Mouse (Mus musculus) liver, embryonic 13.5 days (tissue): ENCODE data around the gene Snx4. TPM values are rescaled to one million over a fixed set of nuclear protein-coding genes. Genes with fewer than 3 reads are reported as not detected.

ENCODE experiments used
- ATAC-seq: fragments of 200-750 bp; cut with Nextera tagmentation; 2 replicates; pipeline ENCODE4 v1.8.0; 2017; ENCODE audit warnings: low read depth, mild to moderate bottlenecking, moderate number of reproducible peaks, moderate library complexity
- DNase-seq: peaks from one replicate; pipeline ENCODE4 v3.0.0; 2022
- H3K27ac ChIP-seq: fragments of 300-500 bp; sonication (generic); 2 replicates; pipeline ENCODE4 v1.5.1; 2015; ENCODE audit warnings: moderate library complexity, mild to moderate bottlenecking, inconsistent platforms
- H3K27me3 ChIP-seq: fragments of 300-500 bp; sonication (generic); 2 replicates; pipeline ENCODE4 v1.6.1; 2015; ENCODE audit warnings: mild to moderate bottlenecking, inconsistent platforms
- H3K36me3 ChIP-seq: fragments of 300-500 bp; sonication (generic); 2 replicates; pipeline ENCODE4 v1.6.1; 2015; ENCODE audit warnings: mild to moderate bottlenecking, inconsistent platforms
- H3K4me1 ChIP-seq: fragments of 300-500 bp; sonication (generic); replicated peaks from 2 replicates; pipeline ENCODE4 v1.6.1; 2015; ENCODE audit warnings: inconsistent platforms
- H3K4me2 ChIP-seq: fragments of 300-500 bp; sonication (generic); 2 replicates; pipeline ENCODE4 v1.6.1; 2015; ENCODE audit warnings: inconsistent platforms, mild to moderate bottlenecking, moderate library complexity
- H3K4me3 ChIP-seq: fragments of 300-500 bp; sonication (generic); replicated peaks from 2 replicates; pipeline ENCODE4 v1.5.1; 2015; ENCODE audit warnings: mild to moderate bottlenecking, inconsistent platforms
- H3K9ac ChIP-seq: fragments of 300-500 bp; sonication (generic); 2 replicates; pipeline ENCODE4 v1.6.1; 2015; ENCODE audit warnings: mild to moderate bottlenecking, inconsistent platforms
- H3K9me3 ChIP-seq: fragments of 300-500 bp; sonication (generic); replicated peaks from 2 replicates; pipeline ENCODE4 v1.6.1; 2016; ENCODE audit warnings: inconsistent platforms
- WGBS: fragments of 180-500 bp; shearing (Covaris S2); methylation state at CpG from one replicate; pipeline ENCODE4 v1.1.7; 2015; ENCODE audit not compliant: insufficient replicate concordance; 5-methylcytosine and 5-hydroxymethylcytosine counted together
- polyA plus RNA-seq: library from polyadenylated mRNA; unstranded; fragments of >200 nt; fragmentation: Nextera tagmentation; extraction: Ambion mirVana; gene quantifications from 2 replicates; pipeline ENCODE4 v1.2.1, GENCODE M21; 2015

The Snx4 gene
- polyA plus RNA-seq, 1 experiment from 2014 or later, result 25.8 TPM

- Histone ChIP-seq H3K4me2 (no peak overlapping the region), H3K27me3 (no peaks in the 10 kb centered on the region), H3K4me3 (no peak overlapping the region), H3K9me3 (no peaks in the 10 kb centered on the region), H3K36me3 (peaks cover 25% of the 10 kb centered on the region), H3K27ac (no peak overlapping the region), H3K9ac (no peak overlapping the region), H3K4me1 (no peaks in the 10 kb centered on the region)
- no peak for DNase-seq
- ATAC-seq, result no peak
- 56% methylated on average over 1 of the region's 1 CpGs for WGBS
These were observed 31.8 kb downstream of the Snx4 start for GRCm38 (mm10) chr16:33283079-33283478.

DNA sequence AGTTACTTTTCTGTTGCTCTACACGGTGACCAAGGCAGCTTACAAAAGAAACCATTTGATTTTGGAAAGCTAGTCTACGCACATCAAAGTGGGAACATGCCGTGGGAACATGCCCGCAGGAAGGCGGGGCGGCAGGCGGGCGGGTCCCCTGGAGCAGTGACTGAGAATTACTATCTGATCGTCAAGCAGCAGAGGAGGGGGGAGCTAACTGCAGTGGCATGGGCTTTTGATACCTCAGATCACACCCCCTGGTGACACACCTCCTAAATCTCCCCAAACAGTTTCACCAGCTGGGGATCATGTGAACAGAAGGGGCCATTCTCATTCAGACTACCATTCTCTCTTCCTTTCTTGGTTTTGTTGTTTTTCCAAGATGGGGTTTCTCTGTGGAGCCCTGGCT, 37.3 kb downstream of the Snx4 start:
- WGBS, result 60% methylated on average over 9 of the region's 9 CpGs

GRCm38 (mm10) chr16:33289981-33290380, 38.7 kb downstream of the Snx4 start:
- Histone ChIP-seq H3K9ac (no peak overlapping the region), H3K27me3 (no peaks in the 10 kb centered on the region), H3K36me3 (peaks cover 68% of the 10 kb centered on the region), H3K27ac (no peak overlapping the region), H3K9me3 (no peaks in the 10 kb centered on the region), H3K4me3 (no peak overlapping the region), H3K4me1 (no peaks in the 10 kb centered on the region), H3K4me2 (no peak overlapping the region)
- ATAC-seq (no peak), DNase-seq (no peak)
- 77% methylated on average over 7 of the region's 7 CpGs for WGBS

More for the DNA sequence above, 37.3 kb downstream of the Snx4 start:
- DNase-seq (no peak), ATAC-seq (no peak)
- no peak overlapping the region for H3K27ac ChIP-seq
- no peak overlapping the region for H3K4me2 ChIP-seq
- no peak overlapping the region for H3K4me3 ChIP-seq
- no peaks in the 10 kb centered on the region for H3K4me1 ChIP-seq
- no peak overlapping the region for H3K9ac ChIP-seq
- no peaks in the 10 kb centered on the region for H3K27me3 ChIP-seq
- H3K9me3 ChIP-seq, result no peaks in the 10 kb centered on the region
- peaks cover 59% of the 10 kb centered on the region for H3K36me3 ChIP-seq

- DNase-seq, result no peak
- no peak for ATAC-seq
- no peak overlapping the region for H3K4me2 ChIP-seq
- no peak overlapping the region for H3K4me3 ChIP-seq
- H3K27me3 ChIP-seq, result no peaks in the 10 kb centered on the region
- no peak overlapping the region for H3K27ac ChIP-seq
- peaks cover 78% of the 10 kb centered on the region for H3K36me3 ChIP-seq
- no peak overlapping the region for H3K9ac ChIP-seq
- WGBS, result 87% methylated on average over 7 of the region's 7 CpGs
- H3K9me3 ChIP-seq, result no peaks in the 10 kb centered on the region
- H3K4me1 ChIP-seq, result no peaks in the 10 kb centered on the region
These were observed 41.0 kb downstream of the Snx4 start for GRCm38 (mm10) chr16:33292241-33292640.

DNA sequence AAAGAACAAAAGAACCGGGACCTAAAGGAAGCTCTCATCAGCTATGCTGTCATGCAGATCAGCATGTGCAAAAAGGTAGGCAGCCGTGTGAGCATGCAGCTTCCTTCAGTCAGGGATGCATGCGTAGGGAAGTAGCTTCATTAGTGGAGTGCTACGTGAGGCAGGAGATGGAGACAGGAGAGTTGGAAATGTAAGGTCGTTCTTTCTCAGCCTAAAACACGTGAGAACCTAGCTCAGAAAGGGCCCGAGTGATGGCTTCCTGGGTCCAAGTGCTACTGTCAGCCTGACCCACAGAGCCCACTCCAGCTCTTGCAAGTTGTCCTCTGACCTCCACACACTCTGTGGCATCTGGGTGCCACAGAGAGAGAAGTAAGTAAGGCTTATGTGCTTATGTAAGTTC, 43.4 kb downstream of the Snx4 start:
- H3K27ac ChIP-seq, result no peak overlapping the region
- ATAC-seq (no peak), DNase-seq (no peak)
- 80% methylated on average over 7 of the region's 7 CpGs for WGBS
- H3K27me3 ChIP-seq, result no peaks in the 10 kb centered on the region
- no peak overlapping the region for H3K9ac ChIP-seq
- H3K4me3 ChIP-seq, result no peak overlapping the region
- H3K36me3 ChIP-seq, result peaks cover 76% of the 10 kb centered on the region
- H3K4me1 ChIP-seq, result no peaks in the 10 kb centered on the region
- H3K4me2 ChIP-seq, result no peak overlapping the region
- no peaks in the 10 kb centered on the region for H3K9me3 ChIP-seq

DNA sequence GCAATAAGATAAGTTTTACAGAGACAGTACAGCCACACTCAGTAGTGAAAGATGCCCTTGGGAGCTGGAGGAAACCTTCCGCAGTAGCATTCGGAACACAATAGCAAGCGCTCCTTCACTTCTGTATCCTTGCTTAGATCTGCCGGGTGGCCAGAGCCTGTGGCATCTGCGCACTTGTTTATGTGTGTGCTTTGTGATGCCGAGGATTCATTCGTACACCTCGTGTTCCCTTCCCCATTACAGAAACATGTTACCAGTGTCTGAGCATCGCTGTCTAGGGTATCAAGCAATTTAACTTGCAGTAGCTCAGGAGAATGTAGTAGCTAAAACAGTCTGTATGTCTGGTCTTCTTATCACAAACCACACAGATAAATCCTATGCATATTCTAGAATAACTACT, 44.1 kb downstream of the Snx4 start:
- no peak for ATAC-seq
- H3K27ac ChIP-seq, result no peak overlapping the region
- no peak for DNase-seq
- no peak overlapping the region for H3K4me3 ChIP-seq
- no peaks in the 10 kb centered on the region for H3K27me3 ChIP-seq
- H3K4me2 ChIP-seq, result no peak overlapping the region
- H3K9me3 ChIP-seq, result no peaks in the 10 kb centered on the region
- H3K36me3 ChIP-seq, result peaks cover 74% of the 10 kb centered on the region
- H3K4me1 ChIP-seq, result no peaks in the 10 kb centered on the region
- 83% methylated on average over 9 of the region's 9 CpGs for WGBS
- H3K9ac ChIP-seq, result no peak overlapping the region

DNA sequence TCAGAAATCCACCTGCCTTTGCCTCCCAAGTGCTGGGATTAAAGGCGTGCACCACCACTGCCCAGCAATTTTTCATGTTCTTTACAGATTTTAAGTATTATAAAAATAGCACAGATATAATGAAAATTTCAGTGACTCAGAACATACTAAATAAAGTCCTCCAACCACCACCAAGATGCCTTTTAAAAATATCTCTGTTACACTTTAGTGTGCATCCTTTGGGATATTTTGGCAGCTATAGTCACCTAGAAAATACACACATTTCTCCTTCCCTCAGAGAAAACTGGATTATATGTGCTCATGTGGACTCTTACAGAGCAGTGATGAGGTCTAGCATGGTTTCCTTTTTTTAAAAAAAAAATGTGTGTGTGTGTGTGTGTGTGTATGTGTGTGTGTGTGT, 46.3 kb downstream of the Snx4 start:
- H3K4me3 ChIP-seq, result no peak overlapping the region
- no peak overlapping the region for H3K9ac ChIP-seq
- H3K4me2 ChIP-seq, result no peak overlapping the region
- 58% methylated on average over 1 of the region's 1 CpGs for WGBS
- H3K27ac ChIP-seq, result no peak overlapping the region
- ATAC-seq, result no peak
- H3K4me1 ChIP-seq, result no peaks in the 10 kb centered on the region
- no peak for DNase-seq
- no peaks in the 10 kb centered on the region for H3K9me3 ChIP-seq
- no peaks in the 10 kb centered on the region for H3K27me3 ChIP-seq
- peaks cover 56% of the 10 kb centered on the region for H3K36me3 ChIP-seq

DNA sequence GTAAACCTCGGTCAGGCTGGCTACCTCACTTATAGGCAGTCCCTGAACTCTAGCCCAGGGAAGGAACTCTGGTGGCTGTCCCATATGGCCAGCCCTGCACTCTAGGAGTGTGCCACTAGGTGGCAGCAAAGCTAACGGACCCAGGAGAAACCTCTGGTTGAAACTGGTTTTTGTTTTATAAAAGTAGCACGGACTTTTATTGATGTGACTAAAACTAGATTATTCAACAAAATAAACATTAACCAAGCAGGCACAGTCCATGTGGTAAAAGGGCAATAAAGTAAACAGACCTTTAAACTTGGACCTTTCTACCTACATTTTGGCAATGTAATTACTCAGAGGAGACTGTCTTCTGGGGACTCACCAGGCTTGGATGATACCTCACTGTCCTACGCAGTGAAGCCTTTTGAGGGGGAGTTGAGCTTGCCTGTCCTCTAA, 55.4 kb downstream of the Snx4 start:
- Histone ChIP-seq H3K27me3 (no peaks in the 10 kb centered on the region), H3K27ac (no peak overlapping the region), H3K9me3 (no peaks in the 10 kb centered on the region), H3K9ac (no peak overlapping the region), H3K4me3 (no peak overlapping the region), H3K4me1 (no peaks in the 10 kb centered on the region), H3K4me2 (peak overlapping the region; percentile 31; the same call in 1 of the 2 replicates), H3K36me3 (no peaks in the 10 kb centered on the region)
- WGBS, result 6% methylated on average over 4 of the region's 4 CpGs
- DNase-seq (peak; percentile 40), ATAC-seq (no peak; the same call in 1 of the 2 replicates)

DNA sequence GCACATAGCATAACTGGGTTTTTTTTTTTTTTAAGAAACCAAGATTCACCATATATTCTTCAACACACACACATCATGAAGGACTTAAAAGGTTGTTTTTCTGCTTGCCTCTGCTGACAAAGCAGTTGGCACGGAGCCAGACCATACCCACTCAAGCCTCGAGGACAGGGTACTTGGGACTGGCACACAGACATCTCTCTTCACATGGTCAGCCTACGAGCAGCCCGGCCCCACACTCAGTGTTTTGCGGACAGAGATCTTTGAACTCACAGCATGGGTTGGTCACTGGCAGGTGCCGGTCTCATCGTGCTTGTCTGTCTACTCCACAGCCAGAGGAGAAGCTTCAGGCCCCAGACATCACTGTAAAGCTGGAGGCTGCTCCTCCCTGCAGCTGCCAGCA, 56.5 kb downstream of the Snx4 start:
- 68% methylated on average over 7 of the region's 7 CpGs for WGBS
- no peak overlapping the region for H3K9ac ChIP-seq
- no peaks in the 10 kb centered on the region for H3K4me1 ChIP-seq
- DNase-seq (no peak), ATAC-seq (no peak)
- no peaks in the 10 kb centered on the region for H3K27me3 ChIP-seq
- no peaks in the 10 kb centered on the region for H3K9me3 ChIP-seq
- H3K36me3 ChIP-seq, result no peaks in the 10 kb centered on the region
- no peak overlapping the region for H3K4me3 ChIP-seq
- H3K27ac ChIP-seq, result no peak overlapping the region
- H3K4me2 ChIP-seq, result no peak overlapping the region

DNA sequence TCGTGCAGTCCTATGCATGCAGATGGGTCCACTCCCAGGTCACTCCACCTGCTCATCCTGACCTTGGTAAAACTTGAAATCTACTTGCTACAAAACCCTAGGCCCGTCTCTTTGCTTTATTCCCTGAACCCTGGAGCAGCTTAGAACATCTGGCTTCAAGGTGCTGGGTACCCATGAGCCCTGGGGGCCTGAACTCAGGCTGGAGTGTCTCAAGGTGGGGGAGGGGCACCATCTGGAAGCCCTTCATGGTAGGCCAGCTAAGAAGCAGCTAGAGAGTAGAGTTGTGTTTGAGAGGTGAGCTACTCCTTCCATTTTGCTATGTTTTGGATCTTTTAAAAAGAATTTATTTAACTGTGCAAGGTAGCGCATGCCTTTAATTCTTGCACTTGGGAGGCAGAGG, 57.8 kb downstream of the Snx4 start:
- Histone ChIP-seq H3K4me3 (no peak overlapping the region), H3K27me3 (no peaks in the 10 kb centered on the region), H3K9me3 (no peaks in the 10 kb centered on the region), H3K9ac (no peak overlapping the region), H3K36me3 (no peaks in the 10 kb centered on the region), H3K4me1 (no peaks in the 10 kb centered on the region), H3K27ac (no peak overlapping the region), H3K4me2 (no peak overlapping the region)
- 63% methylated on average over 3 of the region's 3 CpGs for WGBS
- ATAC-seq (no peak), DNase-seq (no peak)

GRCm38 (mm10) chr16:33315611-33316010, 64.4 kb downstream of the Snx4 start:
- Histone ChIP-seq H3K27me3 (no peaks in the 10 kb centered on the region), H3K4me3 (no peak overlapping the region), H3K9me3 (no peaks in the 10 kb centered on the region), H3K9ac (no peak overlapping the region), H3K4me2 (no peak overlapping the region), H3K27ac (no peak overlapping the region), H3K4me1 (peaks cover 9% of the 10 kb centered on the region; the same call in 1 of the 2 replicates), H3K36me3 (no peaks in the 10 kb centered on the region)
- DNase-seq, result peak; percentile 20
- WGBS, result 51% methylated on average over 4 of the region's 4 CpGs
- peak; percentile 60; the same call in 1 of the 2 replicates for ATAC-seq

GRCm38 (mm10) chr16:33317646-33318045, 66.4 kb downstream of the Snx4 start:
- no peak overlapping the region for H3K4me2 ChIP-seq
- H3K27ac ChIP-seq, result no peak overlapping the region
- H3K4me3 ChIP-seq, result no peak overlapping the region
- no peaks in the 10 kb centered on the region for H3K9me3 ChIP-seq
- ATAC-seq (no peak), DNase-seq (no peak)
- 42% methylated on average over 3 of the region's 3 CpGs for WGBS
- peaks cover 9% of the 10 kb centered on the region; the same call in 1 of the 2 replicates for H3K4me1 ChIP-seq
- H3K27me3 ChIP-seq, result 0 out of 2 replicates have a peak, but pooled peaks cover 3% of the 10 kb centered on the region
- no peaks in the 10 kb centered on the region for H3K36me3 ChIP-seq
- no peak overlapping the region for H3K9ac ChIP-seq
